Mouse (Mus musculus) cerebellum, adult 18-20 months (tissue): ENCODE measurements around the gene Vil1.

Experiments
- DNase-seq, 2 experiments: peaks; one replicate each; pipeline ENCODE4 v3.0.0; 2021

Vil1 gene

DNA sequence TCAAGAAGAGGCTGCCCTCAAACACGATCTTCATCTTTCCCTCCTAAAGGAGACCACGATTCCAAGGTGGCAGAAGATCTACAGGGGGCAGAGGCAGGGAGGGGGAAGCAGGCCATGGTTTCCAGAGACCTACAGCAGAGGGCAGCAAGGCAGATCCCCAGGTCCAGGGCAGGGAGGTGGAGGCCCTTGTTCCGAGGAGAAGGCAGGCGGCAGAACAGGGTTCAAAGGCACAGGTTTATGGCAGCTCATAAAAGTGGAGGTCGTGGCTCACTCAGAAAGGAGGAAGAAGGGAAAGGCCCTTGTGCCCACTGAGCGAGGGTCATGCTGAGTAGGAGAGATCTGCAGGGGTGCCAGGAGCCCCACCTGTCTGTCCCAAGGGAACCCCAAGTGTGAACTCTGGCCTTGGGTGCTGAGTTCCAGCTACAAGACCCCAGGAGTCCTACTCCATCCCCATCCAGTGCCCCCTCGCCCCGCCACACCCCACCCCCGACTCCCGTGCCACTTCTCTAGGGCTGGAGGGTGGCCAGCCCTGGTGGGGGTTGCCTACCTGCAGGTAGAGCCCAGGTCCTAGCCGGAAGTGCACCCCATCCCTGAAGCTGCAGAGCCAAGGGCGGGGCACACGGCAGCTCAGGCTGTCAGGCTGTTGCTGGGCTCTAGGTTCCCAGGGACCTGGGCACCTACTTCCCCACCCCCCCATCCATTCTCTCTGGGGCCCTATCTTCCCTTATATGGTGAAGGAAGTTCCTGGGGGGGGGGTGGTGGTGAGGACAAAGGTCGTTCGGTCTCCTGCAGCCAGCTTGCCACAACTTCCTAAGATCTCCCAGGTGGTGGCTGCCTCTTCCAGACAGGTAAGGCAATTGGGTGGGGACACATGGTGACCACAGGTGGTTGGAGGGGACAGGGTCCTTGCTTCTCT is at the start of gene Vil1:
Vil1 (plus strand) TSS at position 788 of the 916 bp plus-strand sequence.
- no peak for DNase-seq

DNA sequence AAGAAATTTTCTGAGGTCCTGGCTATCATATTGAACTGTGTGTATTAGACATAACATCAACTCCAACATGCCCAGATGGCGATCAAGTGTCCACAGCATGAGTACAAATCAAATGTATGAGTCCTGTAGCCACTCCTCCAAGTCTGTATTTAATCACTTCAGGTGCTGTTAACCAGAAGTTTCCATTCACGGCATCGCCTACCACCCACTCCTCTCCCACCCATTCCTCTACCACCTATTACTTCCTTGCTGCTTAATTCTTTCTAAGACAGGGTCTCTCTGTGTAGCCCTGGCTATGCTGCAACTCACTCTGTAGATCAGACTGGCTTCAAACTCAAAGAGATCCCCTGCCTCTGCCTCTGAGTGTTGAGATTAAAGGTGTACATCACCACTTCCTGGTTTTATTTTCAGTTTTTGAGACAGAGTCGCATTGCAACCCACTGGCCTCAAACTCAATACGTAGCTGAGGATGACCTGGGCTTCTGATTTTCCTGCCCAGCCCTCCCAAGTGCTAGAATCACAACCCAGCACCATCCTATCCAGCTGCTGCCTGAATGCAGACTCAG is 49.1 kb upstream of the Vil1 start:
- DNase-seq = no peak

DNA sequence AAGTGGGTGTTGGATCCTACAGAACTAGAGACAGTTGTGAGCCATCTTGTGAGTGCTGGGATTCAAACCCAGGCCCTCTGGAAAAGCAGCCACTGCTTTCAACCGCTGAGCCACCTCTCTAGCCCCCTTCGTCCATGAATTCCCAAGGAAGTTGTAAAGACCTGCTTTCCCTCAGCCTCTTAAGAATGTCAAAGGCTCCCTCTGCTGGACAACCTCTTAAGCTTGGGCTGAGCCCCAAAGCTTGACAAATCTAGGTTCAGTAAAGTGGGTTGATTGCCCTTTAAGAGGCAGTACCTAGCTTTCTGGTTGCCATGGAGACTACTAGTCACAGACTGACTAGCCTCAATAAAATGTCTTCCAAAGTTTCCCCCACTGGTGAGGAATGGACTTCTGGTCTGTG is 47.4 kb upstream of the Vil1 start, which contains the start of gene Catip:
Catip (plus strand) TSS at position 297 of the 400 bp plus-strand sequence.
- DNase-seq = peak; percentile 78

DNA sequence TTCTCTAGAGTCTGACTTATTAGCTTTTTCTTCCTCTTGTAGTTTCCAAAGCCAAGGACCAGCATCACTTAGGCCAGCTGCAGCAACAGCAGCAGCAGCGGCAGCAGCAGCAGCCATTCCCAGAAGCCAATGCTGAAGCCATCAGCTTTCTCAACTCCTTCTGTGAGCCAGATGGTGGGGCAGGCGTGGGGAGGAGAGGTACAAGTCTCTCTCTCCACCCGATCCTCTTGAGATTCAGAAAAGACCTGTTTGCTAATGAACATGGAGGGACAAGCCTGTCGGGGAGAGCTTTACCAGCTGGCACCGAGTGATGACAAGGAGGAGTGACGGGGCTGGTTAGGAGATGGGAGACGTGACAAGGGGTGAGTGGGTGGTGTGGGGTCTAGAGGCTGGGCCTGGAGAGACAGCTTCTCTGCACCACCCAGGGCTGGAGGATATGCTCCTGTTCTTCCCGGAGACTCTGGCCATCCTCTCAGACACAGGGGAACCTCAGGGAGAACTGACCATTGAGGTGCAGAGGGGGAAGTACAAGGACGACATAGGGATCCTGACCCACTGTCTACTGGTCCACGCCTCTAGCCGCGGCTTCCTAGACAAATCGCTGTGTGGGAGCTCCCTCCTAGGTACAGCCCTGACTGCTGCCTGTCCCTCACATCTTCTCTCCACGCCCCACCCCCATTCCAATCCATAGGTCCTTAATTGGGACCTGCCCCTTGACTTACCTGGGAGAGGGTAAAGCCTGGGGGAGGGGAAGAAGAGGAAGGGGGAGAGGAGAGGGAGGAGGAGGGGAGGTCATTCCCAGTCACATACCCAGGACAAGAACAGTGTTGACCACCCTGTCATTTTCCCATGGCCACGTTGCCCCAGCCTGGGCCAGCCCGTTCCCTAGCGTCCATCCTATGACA is 46.6 kb upstream of the Vil1 start:
- no peak for DNase-seq

DNA sequence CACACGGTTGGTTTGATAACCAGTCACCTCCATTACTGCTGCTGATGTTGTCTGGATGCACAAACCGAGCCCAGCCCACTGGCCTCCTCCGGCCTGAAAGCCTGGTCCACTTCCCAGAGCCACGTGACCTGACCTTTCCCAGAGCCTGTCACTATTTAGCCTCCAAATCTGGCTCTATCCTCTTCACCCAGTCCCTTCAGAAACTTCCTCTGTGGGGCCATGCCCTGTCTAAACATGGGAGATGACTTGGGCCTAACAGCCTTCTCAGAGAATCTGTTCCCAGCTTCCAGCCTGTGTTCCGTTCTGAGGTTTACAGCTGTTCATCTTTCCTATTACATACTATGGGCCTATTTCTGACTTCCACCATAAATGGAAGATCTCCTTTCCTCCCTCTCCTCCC is 45.7 kb upstream of the Vil1 start:
- no peak for DNase-seq

DNA sequence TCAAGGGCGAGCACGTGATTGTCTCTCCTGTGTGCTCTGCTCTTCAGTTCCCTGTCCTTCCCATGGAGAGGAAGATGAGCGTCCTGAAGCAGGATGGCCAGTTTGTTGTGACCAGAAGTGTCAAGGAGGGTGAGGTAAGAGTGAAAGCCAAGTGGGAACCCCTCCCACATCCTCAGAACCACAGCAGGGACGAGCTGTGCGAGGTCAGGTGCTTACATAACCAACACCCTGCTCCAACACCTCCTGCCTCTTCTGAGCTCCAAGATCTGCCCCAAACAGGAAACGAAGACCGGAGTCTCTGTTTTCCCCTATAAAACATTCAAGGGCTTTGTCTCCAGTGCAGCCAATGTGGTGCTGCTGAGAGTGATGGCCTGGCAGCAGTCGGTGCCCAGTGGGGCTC is 44.9 kb upstream of the Vil1 start:
- no peak for DNase-seq

DNA sequence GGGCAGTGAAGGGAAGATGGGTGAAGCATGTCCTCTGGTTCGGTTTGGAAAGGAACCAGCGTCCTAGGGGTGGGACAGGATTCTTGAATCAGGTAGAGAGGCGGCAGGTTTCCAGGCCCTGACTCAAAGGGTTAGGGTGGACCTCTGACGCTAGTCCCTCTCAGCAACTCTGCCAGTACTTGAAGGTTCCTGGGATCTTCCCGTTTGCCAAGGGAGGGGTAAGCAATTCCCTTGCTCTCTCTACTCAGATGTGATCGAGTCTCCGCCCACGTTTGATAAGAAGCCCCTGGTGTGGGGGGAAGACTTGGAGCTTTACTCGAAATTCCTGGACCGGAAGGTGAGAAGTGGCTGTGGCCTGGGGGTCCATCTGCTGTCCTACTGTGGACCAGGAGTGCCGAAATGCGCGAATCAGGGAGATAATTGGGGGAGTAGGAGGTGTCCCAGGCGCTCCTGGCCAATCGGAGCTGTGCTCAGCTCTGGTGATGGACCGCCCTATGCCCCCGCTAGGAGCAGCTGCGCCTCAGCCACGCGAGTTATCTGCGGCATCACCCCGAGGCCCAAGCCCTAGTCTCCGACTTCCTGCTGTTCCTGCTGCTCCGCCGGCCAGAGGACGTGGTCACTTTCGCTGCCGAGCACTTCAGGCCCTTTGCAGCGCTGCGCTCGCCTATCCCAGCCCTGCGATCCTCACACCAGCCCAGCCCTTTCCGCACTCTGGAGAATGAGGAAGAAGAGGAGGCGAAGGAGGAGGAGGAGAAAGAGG is 41.1 kb upstream of the Vil1 start:
- DNase-seq = peak; percentile 43 to 49

DNA sequence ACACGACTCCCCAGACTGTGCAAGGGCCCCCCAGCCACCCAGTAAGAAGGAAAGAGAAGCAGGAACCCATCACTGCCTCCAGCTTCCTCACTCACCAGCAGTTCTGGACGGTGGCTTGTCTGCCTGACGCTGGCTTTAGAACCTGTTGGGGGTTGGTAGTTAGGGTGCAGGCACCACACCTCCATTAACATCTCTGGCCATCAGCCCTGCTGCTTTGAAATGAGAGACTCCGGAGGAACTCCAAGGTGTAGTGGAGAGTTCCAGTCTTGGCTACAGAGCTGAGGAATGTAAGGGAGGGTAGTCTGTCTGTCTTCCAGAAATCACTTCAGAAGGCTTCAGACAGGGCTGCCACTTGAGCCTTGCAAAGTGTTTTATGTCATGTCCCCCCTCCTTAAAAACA is 39.1 kb upstream of the Vil1 start:
- no peak for DNase-seq

DNA sequence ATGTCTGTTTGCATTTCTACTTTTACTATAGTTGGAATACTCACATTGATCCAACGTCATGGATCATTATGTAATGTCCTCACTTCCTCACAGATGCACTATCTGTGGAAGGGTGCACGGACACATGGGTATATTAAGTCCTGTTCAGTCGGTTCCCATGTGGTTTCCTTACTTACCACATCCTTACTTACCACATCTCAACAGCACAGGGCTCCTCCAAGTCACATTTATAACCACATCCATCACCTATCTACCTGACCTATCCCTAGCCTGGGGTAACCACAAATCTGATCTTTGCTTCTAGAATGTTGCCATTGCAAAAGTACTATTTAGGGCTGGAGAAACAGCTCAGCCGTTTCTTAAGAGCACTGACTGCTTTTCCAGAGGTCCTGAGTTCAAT is 35.8 kb upstream of the Vil1 start:
- no peak for DNase-seq

DNA sequence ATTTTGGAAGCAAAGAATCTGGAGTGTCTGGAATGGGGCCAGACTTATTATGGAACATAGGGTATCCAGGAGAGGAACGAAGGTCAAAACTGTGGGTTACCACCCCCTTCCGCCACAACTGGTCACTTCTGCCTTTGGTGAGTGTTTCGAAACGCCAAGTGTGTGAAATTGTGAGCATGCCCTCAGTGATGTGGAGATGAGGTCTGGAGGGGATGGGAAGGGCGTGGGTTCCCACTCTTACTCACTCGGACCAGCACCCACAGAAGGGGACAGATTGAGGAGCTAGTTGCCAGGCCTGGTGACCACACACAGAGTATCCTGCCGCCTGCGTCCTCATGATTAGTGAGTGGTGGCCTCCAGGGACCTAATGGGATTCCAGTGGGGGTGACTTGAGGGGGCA is 34.2 kb upstream of the Vil1 start, which contains the start of gene Slc11a1:
Slc11a1 (plus strand) TSS at position 216 of the 400 bp plus-strand sequence.
- no peak for DNase-seq

DNA sequence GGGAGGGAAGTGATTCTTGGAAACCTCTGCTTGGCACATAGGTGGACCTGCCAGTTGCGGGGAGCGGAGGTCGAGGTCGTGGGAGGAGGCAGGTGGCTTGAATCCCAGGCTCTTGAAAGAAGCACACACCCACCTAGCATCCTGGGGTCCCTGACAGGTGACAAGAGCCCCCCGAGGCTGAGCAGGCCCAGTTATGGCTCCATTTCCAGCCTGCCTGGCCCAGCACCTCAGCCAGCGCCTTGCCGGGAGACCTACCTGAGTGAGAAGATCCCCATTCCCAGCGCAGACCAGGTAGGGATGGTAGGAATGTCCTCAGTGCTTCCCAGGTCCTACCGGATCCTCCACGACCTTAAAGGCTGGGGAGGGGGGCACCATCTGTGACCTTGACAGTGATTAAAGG is 33.6 kb upstream of the Vil1 start:
- no peak for DNase-seq

DNA sequence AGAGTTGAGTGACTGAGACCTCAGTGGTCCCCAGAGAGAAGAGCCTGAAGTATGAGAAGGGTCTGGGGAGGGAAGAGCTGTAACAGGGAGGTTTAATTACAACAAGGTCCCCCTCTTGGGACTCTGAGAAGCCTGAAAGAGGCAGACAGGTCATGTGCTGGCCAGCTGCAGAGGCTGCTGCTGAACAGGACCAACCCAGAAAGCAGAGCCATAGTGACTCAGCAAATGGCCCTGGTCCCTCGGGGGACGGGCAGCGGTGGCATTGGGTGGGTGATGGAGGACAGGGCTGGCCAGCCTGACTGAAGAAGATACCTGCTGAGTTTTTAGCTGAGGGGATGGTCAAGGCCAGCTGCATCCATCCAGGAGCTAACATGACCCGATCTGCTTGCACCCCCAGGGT is 32.8 kb upstream of the Vil1 start:
- DNase-seq = no peak

DNA sequence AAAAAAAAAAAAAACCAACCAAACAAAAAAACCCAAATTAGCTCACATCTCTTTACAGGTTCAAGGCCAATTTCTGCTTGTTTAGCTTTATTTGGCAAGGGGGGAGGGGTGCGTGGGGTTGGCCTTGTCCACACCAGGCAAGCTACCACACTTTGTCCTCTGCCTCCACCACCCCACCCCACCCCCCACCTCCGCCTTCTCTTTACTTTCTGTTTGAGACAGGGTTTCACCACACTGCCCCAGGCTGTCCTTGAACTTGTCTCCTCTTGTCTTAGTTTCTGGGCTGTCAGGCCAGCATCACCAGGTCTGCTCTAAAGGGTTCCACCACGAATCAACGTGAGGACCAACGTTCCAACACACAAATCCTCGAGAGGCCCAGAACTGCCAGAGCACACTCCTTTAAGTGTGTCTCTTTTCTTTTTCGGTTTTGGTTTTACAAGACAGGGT is 30.1 kb upstream of the Vil1 start:
- no peak for DNase-seq

DNA sequence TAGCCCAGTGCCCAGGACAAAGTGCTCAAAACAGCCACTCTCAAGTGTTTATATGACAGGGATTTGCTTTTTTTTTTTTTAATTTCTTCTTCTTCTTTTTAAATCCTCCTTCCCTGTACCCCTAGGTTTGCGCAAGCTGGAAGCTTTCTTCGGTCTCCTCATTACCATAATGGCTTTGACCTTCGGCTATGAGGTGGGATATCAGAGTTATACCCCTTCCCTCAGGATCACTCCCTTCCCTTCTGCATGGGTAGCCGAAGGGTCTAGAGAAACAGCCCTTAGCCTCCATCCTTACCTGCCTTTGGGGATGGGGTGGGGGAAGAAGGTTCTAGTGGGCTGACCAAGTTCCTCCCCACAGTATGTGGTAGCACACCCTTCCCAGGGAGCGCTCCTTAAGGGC is 28.7 kb upstream of the Vil1 start:
- DNase-seq = no peak

DNA sequence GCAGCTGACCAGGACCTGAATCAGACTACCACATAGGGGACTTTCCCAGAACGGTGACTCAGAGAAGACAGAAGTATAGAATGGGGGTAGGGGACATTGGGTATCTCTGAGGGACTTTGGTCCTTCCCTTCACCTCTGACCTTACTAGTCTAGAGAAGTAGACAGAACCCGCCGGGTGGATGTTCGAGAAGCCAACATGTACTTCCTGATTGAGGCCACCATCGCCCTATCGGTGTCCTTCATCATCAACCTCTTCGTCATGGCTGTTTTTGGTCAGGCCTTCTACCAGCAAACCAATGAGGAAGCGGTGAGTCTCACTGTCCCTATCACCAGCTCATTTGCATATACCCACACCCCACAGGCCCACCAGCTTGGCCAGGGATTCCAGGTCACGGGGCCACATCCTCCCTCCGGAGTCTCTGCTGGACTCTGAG is 27.6 kb upstream of the Vil1 start:
- no peak for DNase-seq

DNA sequence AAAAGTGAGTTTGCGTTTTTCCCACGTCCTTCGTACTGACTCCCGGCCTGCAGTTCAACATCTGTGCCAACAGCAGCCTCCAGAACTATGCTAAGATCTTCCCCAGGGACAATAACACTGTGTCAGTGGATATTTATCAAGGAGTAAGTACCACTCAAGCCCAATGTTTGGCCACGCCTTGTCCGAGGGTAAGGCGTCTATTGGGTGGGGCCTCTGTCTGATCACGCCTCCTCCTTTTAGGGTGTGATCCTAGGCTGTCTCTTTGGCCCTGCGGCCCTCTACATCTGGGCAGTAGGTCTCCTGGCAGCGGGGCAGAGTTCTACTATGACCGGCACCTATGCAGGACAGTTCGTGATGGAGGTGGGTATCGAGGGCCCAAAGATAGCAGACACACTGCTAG is 25.8 kb upstream of the Vil1 start:
- DNase-seq = no peak

DNA sequence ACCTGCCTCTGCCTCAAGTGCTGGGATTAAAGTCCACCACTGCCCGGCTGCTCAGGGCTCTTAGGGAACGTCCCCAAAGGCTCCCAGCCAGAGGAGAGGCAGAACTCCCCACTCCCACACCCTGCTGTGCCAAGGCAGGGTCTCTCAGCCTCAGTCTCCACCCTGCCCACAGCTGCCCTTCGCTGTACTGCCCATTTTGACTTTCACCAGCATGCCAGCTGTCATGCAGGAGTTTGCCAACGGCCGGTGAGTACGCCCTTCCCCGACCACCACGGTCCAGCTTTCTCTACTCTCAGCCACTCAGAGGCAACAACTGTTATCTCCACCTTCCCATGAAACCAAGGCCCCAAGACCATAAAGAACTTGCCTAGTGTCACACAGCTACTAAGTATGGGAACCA is 24.7 kb upstream of the Vil1 start:
- no peak for DNase-seq

DNA sequence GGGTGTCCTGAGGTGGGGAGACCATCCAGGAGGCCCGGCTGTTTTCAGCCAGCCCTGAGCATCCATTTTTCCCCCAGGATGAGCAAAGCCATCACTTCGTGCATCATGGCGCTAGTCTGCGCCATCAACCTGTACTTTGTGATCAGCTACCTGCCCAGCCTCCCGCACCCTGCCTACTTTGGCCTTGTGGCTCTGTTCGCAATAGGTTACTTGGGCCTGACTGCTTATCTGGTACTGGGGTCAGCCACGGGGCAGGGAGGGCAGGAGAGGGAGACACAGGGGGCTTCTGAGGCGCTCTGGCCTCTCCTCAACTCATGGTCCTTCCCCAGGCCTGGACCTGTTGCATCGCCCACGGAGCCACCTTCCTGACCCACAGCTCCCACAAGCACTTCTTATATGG is 24.1 kb upstream of the Vil1 start:
- no peak for DNase-seq

DNA sequence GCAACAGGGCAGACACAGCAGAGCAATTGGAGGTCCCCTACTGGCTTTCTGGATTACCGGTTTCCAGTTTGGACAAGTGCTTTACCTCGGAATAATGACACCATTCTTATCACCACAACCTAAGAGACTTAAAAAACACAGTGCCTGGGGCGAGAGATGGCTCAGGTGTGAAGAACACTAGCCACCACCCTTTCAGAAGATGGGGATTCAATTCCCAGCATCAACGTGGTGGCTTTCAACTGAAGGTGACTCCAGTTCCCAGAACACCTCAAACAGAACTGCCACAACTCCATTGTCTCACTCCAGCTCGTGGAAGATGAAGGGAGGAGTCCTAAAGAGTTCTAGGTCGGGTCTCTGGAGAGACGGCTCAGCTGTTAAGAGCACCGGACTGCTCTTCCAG is 23.6 kb upstream of the Vil1 start:
- DNase-seq = no peak

DNA sequence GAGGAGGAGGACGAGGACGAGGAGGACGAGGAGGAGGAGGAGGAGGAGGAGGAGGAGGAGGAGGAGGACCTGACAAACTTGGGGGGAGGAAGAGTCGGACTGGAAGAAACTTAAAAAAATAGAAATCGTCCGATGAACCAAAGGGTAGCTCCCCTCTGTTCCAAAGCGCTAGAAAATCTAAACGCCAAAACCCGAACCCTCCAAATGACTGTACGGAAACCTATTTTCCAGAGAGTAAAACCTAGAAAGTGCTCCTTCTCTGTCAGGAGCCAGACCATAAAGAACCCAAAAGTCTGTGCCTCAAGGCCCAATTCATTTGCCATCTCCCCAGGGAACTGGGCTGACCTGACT is 22.8 kb upstream of the Vil1 start:
- no peak for DNase-seq

DNA sequence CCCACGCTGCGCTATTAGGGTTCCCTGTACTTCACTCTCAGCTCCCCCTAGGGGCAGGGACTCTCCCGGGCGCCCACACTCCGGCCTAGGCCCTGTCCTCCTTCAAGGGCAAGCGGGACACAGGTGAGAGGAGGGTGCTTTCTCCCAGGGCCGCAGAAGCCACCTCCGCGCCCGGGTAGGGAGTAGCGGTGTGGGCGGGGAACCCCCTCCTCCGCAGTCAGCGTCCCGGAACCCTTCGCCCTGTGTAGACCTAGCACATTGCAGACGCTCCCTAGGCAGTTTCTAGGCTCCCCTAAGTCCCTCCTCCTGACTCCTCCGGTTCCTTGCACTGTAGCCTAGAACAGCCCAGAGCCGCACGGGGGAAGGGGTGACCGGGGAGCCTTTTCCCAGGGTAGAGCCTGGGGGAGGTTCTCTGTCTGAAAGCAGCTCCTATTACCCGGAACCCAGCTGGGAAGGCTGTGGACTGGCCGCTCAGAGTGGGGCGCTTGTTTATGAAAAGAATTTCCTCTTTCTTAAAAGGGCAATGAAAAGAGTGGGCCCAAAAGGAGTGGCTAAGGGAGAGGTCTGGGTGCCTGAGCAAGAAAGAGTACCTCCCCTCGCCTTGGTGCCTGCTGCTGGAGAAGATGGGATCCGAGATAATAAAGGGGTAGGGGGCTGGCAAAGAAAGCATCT is 22.3 kb upstream of the Vil1 start:
- peak; percentile 91 to 94 for DNase-seq

DNA sequence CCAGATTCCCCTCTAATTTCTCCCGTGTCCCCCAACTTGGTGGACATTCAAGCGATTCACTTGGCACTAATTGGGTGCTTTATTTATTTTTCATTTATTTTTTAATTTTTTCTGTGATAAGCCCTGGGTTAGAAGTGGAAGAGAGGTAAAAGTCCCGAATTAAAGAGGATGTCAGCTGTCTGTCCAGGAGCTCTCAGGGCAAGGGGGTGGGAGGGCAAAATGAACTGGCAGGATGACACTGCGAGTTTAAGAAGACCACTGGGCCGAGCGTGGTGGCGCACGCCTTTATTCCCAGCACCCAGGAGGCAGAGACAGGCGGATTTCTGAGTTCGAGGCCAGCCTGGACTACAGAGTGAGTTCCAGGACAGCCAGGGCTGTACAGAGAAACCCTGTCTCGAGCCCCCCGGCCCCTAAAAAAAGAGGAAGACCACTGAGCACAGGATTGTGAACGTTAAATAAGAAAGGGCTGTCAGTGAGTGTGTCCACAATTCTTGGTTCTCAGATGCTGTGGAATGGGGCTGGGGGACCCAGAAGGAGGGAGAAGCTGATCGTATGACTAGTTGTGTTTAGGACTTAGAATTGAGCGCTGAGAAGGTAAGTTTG is 21.7 kb upstream of the Vil1 start:
- DNase-seq = peak in 1 of 2 experiments; percentile 28
